Mouse (Mus musculus): ENCODE results near the gene Gm10961.

Gm10961 gene

GRCm38 (mm10) chr3:107667426-107667825 lies 36.3 kb downstream of the Gm10961 start:
- DNase-seq = no peak

- no peak for DNase-seq
Measured at GRCm38 (mm10) chr3:107668786-107669185, 37.7 kb downstream of the Gm10961 start.

DNA sequence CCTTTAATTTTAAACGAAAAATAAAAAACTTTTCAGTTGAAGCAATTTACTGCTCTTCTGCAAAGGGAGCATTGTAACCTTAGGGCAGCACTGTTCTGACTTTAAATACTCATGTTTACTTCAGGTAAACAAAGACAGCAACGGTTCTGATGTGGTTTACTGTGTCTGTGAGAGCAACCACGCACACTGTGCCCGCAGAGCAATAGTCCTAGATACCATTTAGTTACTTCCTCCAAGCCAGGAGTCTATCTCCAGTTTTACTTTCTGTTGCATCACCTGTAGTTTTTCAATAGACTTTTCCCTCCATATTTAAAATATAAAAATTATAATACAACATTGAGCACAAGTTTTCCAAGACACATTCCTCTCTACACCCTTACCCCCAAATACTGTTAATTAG lies 39.4 kb downstream of the Gm10961 start:
- no peak for DNase-seq

GRCm38 (mm10) chr3:107671509-107671908 lies 40.4 kb downstream of the Gm10961 start:
- no peak for DNase-seq

- no peak for DNase-seq
Measured at GRCm38 (mm10) chr3:107680790-107681576, 49.9 kb downstream of the Gm10961 start.
